Mouse (Mus musculus) gastrocnemius, postnatal 14 days (tissue): ENCODE data around the gene Eaf2. TPM values are rescaled to one million over a fixed set of nuclear protein-coding genes. Genes with fewer than 3 reads are reported as not detected.
A peak's percentile ranks its signal among the peaks of the same experiment; 100 is the strongest.
"Not testable (repeated sequence)": the region's sequence is repeated elsewhere in the genome, so short reads cannot be mapped to it uniquely, and the experiment has no call there.

Experiments
- DNase-seq: peaks from one replicate; pipeline ENCODE4 v3.0.0; 2021; ENCODE audit warnings: mixed read lengths
- intact Hi-C: fragments of 180-260 bp; cut with DNase I; formaldehyde crosslinking; loops from one replicate; pipeline ENCODE4 v1.15.1; 2025; ENCODE audit warnings: low total_unique reads
- total RNA-seq, 2 experiments: library from RNA; stranded (reverse); gene quantifications; 2 replicates each; pipeline ENCODE4 v1.2.3; 2021

Eaf2 gene
- total RNA-seq, 2 experiments from 2014 or later = 0.45 TPM; not detected in 1

DNA sequence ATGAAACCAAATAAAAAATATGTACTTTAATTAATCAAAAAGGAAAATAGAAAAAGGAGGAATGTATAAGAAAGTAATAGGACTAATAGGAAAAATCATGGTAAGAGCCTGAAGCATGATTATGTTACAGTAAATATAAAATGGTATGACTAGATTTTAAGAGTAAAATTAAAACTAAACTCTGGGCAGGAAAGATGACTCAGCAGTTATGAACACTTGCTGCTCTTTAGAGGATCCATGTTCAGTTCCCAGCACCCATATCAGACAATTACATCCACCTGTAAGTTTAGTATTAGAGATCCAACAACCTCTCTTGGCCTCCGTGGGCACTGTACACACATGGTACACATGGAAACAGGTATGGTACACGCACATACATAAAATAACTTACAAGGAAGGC lies 5.4 kb downstream of the Eaf2 start:
- intact Hi-C loops = no loop called here
- DNase-seq = no peak

DNA sequence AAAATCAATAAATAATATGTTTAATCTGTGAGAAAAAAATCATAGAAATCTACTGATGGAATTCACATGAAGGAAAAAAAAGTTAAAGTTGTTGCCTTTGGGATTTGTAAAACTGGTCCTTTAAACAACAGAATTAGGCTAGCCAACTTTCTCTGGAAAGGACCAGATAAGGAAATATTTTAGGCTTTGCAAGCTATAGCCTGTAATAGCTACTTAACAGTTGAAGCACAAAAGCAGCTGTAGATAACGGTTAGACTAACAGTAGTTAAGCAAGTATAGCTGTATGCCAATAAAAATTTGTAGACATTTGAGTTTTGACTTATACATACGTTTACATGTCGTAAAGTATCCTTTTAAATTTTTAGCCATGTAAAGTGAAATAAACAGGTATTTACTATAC lies 11.2 kb downstream of the Eaf2 start:
- intact Hi-C loops = no loop called here
- no peak for DNase-seq

DNA sequence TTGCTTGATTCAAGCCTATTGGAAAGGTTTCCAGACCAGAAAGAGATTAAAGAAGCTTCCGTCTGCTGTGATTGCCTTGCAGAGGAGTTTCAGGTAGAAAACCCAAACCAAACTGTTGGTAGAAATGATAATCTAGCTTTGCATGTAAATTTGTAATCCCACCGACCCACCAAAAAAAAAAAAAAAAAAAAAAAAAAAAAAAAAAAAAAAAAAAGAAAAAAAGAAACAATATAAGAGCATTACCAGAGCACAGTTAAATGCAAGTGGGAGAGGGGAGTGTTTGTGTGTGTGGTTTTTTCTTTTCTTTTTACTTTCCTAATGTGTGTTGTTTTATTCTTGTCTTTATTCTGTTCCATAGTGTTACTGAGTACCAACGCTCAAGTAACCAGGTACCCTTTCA lies 23.6 kb downstream of the Eaf2 start:
- intact Hi-C loops = no loop called here

DNA sequence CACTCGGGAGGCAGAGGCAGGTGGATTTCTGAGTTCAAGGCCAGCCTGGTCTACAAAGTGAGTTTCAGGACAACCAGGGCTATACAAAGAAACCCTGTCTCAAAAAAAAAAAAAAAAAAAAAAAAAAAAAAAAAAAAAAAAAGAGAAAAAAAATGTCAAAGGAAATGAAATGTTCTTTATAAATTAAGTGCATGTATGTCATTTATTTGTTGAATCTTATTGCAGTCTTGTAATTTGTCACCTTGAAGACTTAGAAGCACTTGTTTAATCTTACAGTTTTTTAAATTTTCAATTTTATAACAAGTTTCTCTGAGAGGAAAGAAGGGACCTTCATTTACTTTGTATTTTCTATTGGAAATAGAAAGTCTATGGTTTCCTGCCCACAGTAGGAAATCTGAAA lies 27.9 kb downstream of the Eaf2 start:
- intact Hi-C loops, DNase-seq: not testable (repeated sequence)

More for the DNA sequence above, 23.6 kb downstream of the Eaf2 start:
- DNase-seq = no peak

DNA sequence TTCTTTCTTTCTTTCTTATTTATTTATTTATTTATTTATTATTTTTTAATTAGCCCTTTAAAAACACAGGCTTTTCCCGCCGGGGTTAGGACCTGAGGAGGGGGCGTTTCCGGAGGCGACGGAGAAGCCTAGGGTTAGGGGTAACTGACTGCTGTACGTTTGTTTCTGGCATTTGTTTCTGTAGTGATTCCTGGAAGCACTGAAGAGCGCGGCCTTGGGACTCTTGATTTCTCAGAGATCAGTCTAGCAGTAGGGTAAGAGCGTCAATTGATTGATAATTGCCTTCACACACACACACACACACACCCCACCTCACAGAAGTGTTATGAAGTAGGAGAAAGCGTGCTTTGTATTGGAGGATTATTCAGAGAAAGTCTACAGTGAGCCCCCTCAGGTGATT lies 46.0 kb downstream of the Eaf2 start:
- intact Hi-C loops = no loop called here
- no peak for DNase-seq

DNA sequence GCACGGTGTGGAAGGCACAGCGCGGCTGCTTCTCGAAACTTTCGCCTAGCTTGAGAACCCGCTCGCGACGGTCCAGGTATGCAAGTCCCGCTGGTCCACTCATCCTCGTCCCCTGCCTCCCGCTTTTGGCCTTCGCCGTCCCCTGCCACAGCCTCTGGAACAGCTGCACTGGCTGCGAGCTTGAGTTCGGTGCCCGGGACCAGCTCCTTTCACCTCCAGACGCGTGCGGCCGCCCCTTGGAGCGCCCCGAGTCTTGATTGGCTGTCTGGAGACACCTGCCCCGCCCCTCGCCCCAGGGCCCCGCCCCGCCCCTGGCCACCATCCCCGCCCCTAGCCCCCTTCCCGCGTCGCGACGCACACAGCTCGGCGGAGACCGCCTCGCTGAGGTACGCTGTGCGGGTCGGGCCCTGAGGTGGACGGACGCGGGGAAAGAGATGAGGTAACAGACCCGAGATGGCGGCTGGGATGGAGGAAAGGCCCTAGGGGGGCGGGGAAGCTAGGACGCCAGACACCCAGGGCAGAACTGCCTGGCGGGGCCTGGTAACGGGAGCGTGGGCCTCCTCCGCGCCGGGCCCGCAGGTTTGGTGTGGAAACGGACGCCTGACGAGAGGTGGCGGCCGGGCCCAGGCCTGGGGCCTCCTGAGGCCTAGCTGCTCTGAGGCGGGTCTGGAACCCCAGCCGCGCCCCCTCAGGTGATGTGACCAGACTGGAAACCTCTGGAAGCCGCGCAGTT lies 46.6 kb downstream of the Eaf2 start, which contains the start of gene Iqcb1:
Iqcb1 (plus strand) TSS at position 332 of the 733 bp plus-strand sequence.
- peak; percentile 79 for DNase-seq
- intact Hi-C loops = no loop called here

DNA sequence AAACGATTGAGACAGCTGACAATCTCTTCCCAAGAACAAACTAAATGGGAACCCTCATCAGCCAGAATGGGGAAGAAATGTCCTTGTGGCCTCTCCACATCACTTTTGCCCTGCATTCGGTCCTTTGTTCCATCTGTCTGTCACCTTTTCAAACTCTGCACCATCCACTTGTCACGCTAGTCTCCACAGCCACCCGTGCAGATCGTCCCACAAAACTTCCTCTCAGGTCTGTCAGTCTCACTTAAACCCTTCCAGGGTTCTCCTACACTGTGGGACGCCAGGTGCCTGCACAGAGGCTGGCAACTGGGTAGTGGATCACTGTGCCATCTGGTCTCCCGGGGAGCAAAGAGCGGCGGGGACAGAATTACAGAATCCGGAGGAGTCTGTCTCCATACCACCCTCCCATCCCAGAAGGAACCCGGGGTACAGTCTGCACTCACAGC lies 47.2 kb downstream of the Eaf2 start:
- intact Hi-C loops = no loop called here
- DNase-seq = no peak

DNA sequence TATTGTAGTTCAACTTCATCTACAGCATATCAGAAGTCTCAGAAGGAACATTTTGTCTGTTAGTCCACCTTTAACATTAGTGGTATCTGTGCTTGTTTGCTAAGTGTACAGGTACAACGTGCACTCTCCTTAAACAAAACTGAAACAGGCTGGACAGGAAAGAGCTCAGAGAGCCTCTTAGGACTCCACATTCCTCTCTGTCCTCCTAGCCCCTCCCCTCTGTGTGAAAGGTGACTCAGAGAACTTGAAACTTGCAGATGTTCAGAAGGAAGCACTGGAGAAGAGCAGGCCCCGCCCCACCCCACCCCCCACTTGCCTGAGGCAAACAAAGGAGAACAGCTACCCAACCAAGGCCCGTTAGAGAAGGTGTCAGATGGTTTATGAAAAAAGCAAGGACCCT lies 53.3 kb downstream of the Eaf2 start:
- intact Hi-C loops = loop anchor here (5.0 kb wide), 1 partner anchor 349 kb away; no protein-coding TSS in a partner anchor
- DNase-seq = no peak

DNA sequence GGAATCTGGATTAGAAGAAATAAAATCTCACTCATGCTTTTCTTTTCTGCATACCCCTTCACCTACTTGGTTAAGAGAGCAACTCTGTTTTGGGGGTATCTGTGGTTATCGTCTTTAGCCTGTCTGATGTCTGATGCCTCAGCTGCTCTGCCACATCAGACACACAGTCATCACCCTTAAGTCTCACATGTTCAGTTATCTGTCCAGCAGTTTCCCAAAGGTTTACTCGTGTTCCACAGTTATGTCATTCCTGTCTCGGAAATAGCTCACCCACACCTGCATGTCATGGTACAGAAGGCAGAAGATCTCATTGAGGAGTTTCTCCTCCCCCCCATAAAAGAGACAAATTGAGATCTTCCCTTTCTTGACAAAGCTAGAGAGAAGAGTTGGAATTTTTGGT lies 54.1 kb downstream of the Eaf2 start:
- no peak for DNase-seq
- intact Hi-C loops = loop anchor here (5.0 kb wide), 1 partner anchor 348 kb away; no protein-coding TSS in a partner anchor

DNA sequence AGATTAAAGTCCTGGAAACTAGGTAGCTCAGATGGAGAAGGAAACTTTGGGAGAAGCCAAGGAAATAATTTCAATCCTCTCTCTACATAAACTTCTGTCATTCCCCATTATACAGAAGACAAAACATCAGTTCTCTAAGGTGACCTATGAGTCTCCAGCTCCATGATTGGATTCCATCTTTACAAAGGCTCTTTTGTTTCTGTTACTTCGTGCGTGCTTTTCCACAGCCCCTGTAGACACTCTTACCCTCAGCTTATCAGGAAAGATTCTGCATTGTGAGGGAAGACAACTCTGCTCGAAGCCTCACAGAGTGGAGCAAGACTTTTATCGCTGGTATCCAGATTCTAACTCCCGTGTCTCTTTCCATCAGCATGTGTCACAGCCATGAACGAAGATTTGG lies 54.8 kb downstream of the Eaf2 start:
- intact Hi-C loops = loop anchor here (5.0 kb wide), 1 partner anchor 348 kb away; no protein-coding TSS in a partner anchor

DNA sequence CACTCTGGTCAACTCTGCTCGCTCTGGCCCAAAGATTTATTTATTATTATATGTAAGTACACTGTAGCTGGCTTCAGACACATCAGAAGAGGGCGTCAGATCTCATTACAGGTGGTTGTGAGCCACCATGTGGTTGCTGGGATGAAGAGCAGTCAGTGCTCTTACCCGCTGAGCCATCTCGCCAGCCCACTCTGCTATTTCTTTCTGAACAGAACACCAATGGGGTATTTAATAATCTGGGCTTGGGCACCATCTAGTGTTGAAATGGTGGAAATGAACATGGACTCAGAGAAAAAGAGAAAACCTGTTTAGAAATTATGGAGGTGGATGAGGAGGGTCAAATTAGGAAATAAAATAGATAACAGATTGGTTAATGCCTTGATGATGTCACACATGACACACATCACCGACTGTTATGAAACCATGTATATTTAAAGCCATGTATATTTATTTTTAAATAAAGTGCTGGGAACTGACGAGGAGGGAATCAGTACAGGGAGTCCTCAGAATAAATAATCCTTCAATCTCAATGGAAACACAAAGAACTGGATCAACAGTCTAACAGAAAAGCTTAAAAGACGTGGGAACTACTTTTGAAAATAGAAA lies 57.4 kb downstream of the Eaf2 start:
- DNase-seq = peak; percentile 62
- intact Hi-C loops = no loop called here

More for the DNA sequence above, 54.8 kb downstream of the Eaf2 start:
- no peak for DNase-seq

DNA sequence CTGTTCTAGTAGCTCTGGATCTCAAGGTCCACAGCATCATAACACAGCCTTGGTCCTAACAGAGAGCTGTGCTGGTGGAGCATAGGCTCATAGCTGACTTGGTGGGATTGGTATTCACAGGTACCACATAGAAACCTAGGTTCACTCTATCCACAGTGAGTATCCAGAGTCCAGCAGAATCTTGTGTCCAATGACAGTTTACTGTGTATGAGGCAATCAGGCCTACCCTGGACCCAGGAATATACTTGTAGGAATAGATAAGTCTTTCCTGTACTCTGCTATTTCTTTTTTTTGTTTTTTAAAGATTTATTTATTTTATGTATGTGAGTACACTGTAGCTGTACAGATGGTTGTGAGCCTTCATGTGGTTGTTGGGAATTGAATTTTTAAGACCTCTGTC lies 57.9 kb downstream of the Eaf2 start:
- intact Hi-C loops = no loop called here
- no peak for DNase-seq

DNA sequence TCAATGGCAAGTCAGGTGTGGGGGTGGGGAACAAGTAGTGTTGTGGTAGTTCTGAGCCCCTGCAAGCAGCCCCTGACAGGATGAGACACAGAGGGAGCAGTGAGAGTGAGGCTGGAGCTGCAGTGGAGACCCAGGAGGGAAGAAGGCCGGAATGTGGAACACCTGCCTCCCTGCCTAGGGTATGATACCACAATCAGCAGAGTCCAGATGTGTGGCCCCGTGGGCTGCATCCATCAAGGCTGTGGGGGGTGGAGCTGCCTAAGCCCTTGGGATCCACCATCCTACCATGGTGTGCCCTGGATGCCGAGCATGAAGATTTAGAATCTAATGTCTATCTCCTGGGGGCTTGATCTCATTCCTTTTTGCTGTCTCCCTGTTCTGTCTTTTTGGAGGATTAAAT lies 61.1 kb downstream of the Eaf2 start:
- intact Hi-C loops = no loop called here
- no peak for DNase-seq

DNA sequence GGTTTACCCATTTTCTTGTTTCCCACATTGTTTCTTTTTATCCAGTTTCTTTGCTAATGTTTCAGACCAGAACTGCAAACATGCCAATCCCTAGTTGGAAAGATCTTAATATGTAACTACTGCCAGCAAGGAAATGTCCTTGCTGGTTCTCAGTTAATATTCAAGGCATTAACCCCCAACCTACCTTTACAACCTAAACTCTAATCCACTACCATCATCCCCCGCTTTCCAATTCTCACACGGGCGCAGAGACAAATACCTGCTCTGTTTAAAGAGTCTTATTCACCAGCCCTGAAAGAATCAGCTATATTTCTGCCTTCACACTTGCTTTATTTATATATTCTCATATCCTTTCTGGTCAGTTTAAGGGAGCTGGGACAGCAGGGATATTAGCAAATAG lies 66.2 kb downstream of the Eaf2 start:
- intact Hi-C loops = no loop called here
- DNase-seq = no peak

DNA sequence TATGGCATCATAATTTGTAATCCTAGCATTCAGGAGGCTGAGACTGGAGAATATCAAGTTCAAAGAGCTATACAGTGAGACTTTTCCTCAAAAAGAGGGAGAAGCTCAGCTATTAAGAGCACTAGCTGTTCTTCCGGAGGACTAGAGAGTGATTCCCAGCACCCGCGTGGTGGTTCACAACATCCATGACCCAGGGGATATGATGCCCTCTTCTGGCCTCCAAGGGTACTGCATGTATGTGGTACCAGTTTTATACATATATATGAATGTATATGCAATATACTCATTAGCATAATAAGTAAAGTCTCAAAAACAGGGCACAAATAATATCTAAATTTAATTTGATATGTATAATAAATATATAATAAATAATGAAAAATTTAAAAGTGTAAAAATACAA lies 72.4 kb downstream of the Eaf2 start:
- no peak for DNase-seq
- intact Hi-C loops = no loop called here

DNA sequence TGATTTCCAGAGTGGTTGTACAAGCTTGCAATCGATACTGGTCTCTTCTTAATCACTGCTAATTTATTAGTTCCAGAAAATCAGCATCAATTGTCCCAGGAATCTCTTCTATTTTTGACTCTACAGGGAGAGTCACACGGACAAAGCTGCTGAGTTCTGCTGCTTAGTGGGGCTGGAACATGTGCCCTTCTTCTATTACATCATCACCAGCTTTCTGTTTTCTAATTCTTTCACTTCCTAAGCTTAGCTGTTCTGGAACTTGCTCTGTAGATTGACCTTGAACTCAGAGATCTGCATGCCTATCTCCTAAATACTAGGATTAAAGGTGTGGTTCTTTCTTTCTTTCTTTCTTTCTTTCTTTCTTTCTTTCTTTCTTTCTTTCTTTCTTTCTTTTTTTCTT lies 76.5 kb downstream of the Eaf2 start:
- intact Hi-C loops = loop anchor here (5.0 kb wide), 1 partner anchor 199 kb away; no protein-coding TSS in a partner anchor

DNA sequence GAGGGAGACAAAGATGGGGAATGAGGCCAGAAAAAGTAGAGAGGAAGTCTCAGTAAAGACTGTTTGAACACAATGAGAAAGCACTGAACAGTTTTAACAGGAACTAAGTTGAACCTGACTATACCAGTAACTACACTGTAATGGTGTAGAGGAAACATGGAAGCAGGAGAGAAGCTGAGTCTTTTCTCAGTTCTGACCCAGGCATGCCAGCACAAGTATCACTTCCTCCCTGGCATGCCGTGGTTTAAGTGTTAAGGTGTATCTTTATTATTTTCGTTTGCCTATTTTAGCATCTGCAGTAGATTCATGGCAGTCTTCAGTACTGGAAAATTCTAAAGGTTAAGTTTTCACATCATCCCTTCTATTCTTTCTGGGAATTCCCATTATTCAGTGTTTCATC lies 79.8 kb downstream of the Eaf2 start:
- no peak for DNase-seq
- intact Hi-C loops = loop anchor here (5.0 kb wide), 1 partner anchor 202 kb away; no protein-coding TSS in a partner anchor

More for the DNA sequence above, 76.5 kb downstream of the Eaf2 start:
- DNase-seq = no peak

DNA sequence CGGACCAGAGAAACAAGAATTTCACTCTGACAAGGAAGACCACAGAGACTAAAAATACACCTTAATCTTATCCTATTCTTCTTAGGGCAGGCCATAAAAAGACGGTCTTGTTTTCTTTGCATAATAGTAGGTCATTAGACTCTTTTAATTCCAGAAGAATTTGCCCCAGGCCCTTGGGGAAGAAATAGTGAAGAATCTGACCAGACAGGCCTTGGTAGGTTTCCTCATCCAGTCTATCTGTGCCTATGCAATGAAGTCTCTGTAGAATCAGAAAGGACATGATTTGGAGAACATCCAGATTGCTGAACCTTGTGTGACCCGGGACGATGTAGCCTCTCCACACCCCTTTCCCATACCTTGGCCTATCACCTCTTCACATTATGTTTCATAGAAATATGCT lies 84.6 kb downstream of the Eaf2 start:
- intact Hi-C loops = no loop called here

DNA sequence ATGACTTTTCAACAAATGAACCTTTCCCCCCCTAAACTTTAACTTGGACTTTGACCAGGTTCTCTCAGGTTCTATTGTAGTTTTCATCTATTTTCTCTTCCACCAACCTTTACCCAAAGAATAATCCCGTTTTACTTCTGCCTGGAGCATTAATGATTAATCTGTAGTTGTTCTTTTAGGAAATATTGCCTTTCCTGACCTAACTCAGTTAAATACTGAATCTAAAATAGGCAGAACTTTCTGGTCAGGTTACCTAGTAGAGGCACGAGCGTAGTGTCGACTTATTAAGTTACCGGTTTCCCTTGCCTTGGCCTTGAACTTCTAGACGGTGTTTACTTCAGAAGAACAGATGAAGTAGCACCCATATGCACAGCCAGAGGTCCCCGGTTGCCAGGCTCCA lies 88.3 kb downstream of the Eaf2 start:
- no peak for DNase-seq
- intact Hi-C loops = no loop called here

More for the DNA sequence above, 84.6 kb downstream of the Eaf2 start:
- no peak for DNase-seq

DNA sequence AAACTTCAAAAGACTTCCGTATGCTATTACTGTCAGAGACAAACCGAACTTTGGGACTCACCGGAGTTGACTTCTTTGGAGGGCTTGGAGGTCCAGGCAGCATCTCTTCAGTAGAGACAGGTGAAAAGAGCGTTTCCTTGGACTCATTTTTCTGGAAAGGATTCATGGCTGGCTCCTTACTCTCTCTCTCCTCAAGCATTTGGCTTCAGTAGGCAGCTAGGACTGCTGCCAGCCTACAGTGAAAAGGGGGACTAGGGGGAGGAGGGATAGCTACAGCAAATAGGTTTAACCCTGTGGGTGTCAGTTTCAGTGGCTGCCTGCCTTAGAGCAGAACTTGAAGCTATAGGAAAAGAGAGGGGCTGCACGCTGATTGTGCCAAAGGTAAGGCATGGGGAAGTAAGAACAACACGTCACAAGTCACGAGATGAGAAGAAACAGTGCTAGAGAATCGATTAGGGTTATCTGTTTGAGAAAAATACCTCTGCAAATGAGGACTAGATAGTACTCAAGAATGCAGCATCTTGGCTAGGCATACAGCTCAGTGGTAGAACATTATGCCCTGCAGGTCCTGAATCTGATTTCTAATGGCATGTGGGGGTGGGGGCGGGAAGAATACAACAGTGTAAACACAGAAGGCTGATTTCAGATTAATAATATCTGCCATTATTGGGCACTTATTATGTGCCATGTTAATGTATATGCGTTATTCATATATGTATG lies 90.0 kb downstream of the Eaf2 start, which contains the start of gene Slc15a2:
Slc15a2 (minus strand) TSS at position 369 of the 720 bp plus-strand sequence.
- DNase-seq = peak; percentile 6
- intact Hi-C loops = no loop called here
